Mouse (Mus musculus): ENCODE measurements at regions not wholly inside any gene's neighbourhood (a gene's known extent, or its start where the extent isn't known, plus 50 kb on each side); places are given as distances from the start of the nearest gene placed in this dataset.

GRCm38 (mm10) chr15:13228125-13228524 is 54.6 kb upstream of the Cdh6 start:
- TF ChIP-seq CTCF (IDR thresholded peaks at IDR 0.05; ENCODE audit: low read depth): no peak
- TF ChIP-seq EP300 (IDR thresholded peaks at IDR 0.05; ENCODE audit: low read depth): no peak

All from liver, postnatal 0 days (tissue).